Mouse (Mus musculus) CH12.LX (cell line): ENCODE results near the gene Gm11559. TPM values are rescaled to one million over a fixed set of nuclear protein-coding genes. Genes with fewer than 3 reads are reported as not detected.

Experiments
- DNase-seq: peaks from one replicate; pipeline ENCODE4 v3.0.0-alpha.2; 2013; ENCODE audit errors: extremely low read depth
- H3K27ac ChIP-seq: 2 replicates; pipeline ENCODE4 v1.5.1; 2012; ENCODE audit warnings: low read depth, mild to moderate bottlenecking, control low read depth, moderate library complexity; ENCODE audit not compliant: insufficient read depth
- H3K27me3 ChIP-seq: replicated peaks from 2 replicates; pipeline ENCODE3; 2012; ENCODE audit warnings: inconsistent platforms
- H3K36me3 ChIP-seq, 2 experiments: replicated peaks in 1 of 2; 2 replicates each; pipeline versions ENCODE3 to v1.6.1; 2012; ENCODE audit warnings: inconsistent platforms in 1 of 2, low read length in 1 of 2, mild to moderate bottlenecking in 1 of 2, mixed read lengths in 1 of 2, moderate library complexity in 1 of 2; ENCODE audit not compliant: control insufficient read depth in 1 of 2, insufficient read depth in 1 of 2
- H3K4me1 ChIP-seq, 2 experiments: 2 replicates each; pipeline ENCODE4 v1.6.1; 2012; ENCODE audit warnings: inconsistent platforms in 1 of 2, moderate library complexity in 1 of 2; ENCODE audit not compliant: insufficient read depth in 2 of 2, control insufficient read depth in 1 of 2
- H3K4me2 ChIP-seq: 2 replicates; pipeline ENCODE4 v1.6.1; 2012; ENCODE audit warnings: low read depth, mild to moderate bottlenecking, control low read depth; ENCODE audit not compliant: poor library complexity, insufficient read depth, severe bottlenecking
- H3K4me3 ChIP-seq, 3 experiments: fragments of 150-350 bp in 1 of 3; sonication (generic) in 1 of 3; replicated peaks in 1 of 3; 2 replicates each; pipeline versions ENCODE3 to v1.5.1; 2011 to 2012; ENCODE audit warnings: low read depth in 2 of 3, low read length in 2 of 3, mild to moderate bottlenecking in 2 of 3, moderate library complexity in 2 of 3, control low read depth in 1 of 3, improper control_type of control experiment in 1 of 3, inconsistent platforms in 1 of 3, mixed read lengths in 1 of 3; ENCODE audit not compliant: poor library complexity in 1 of 3
- H3K79me2 ChIP-seq: replicated peaks from 2 replicates; pipeline ENCODE4 v1.6.1; 2012; ENCODE audit warnings: mild to moderate bottlenecking, moderate library complexity; ENCODE audit not compliant: control insufficient read depth, poor library complexity, insufficient read depth, severe bottlenecking; ENCODE audit errors: extremely low read depth
- H3K9ac ChIP-seq: 2 replicates; pipeline ENCODE4 v1.6.1; 2012; ENCODE audit warnings: low read depth, mild to moderate bottlenecking, control low read depth, moderate library complexity; ENCODE audit not compliant: insufficient read depth
- H3K9me3 ChIP-seq: replicated peaks from 2 replicates; pipeline ENCODE3; 2012; ENCODE audit warnings: low read length, inconsistent platforms, mixed read lengths
- BHLHE40 ChIP-seq: IDR thresholded peaks from 2 replicates; pipeline ENCODE4 v1.6.1; 2011; ENCODE audit warnings: mild to moderate bottlenecking, low read depth, low read length, improper control_type of control experiment
- CHD1 ChIP-seq: IDR thresholded peaks from 2 replicates; pipeline ENCODE4 v1.6.1; 2012; ENCODE audit warnings: low read depth, low read length, improper control_type of control experiment, inconsistent platforms
- CHD2 ChIP-seq: IDR thresholded peaks from 2 replicates; pipeline ENCODE4 v1.6.1; 2011; ENCODE audit warnings: low read length, improper control_type of control experiment
- E2F4 ChIP-seq: IDR thresholded peaks from 2 replicates; pipeline ENCODE4 v1.6.1; 2011; ENCODE audit warnings: low read depth, low read length, improper control_type of control experiment; ENCODE audit not compliant: insufficient replicate concordance
- EP300 ChIP-seq: IDR thresholded peaks from 2 replicates; pipeline ENCODE4 v1.6.1; 2011; ENCODE audit warnings: low read length, improper control_type of control experiment
- ETS1 ChIP-seq: conservative IDR thresholded peaks from 2 replicates; pipeline ENCODE4 v1.6.1; 2012; ENCODE audit warnings: low read depth, mild to moderate bottlenecking, inconsistent platforms, low read length, improper control_type of control experiment, moderate library complexity
- GABPA ChIP-seq: IDR thresholded peaks from 2 replicates; pipeline ENCODE4 v1.6.1; 2012; ENCODE audit warnings: low read depth, low read length, improper control_type of control experiment, inconsistent platforms; ENCODE audit not compliant: insufficient replicate concordance
- HCFC1 ChIP-seq: IDR thresholded peaks from 2 replicates; pipeline ENCODE4 v1.6.1; 2012; ENCODE audit warnings: low read depth, mild to moderate bottlenecking, inconsistent platforms, low read length, improper control_type of control experiment
- IRF4 ChIP-seq: IDR thresholded peaks from 2 replicates; pipeline ENCODE4 v1.6.1; 2014; ENCODE audit warnings: low read depth, mild to moderate bottlenecking, inconsistent platforms, low read length, improper control_type of control experiment
- JUN ChIP-seq: IDR thresholded peaks from 2 replicates; pipeline ENCODE4 v1.6.1; 2011; ENCODE audit warnings: low read depth, mild to moderate bottlenecking, low read length, improper control_type of control experiment, moderate library complexity; ENCODE audit not compliant: insufficient read depth
- JUND ChIP-seq: conservative IDR thresholded peaks from 2 replicates; pipeline ENCODE4 v1.6.1; 2011; ENCODE audit warnings: low read depth, low read length, improper control_type of control experiment
- KAT2A ChIP-seq: IDR thresholded peaks from 2 replicates; pipeline ENCODE4 v1.6.1; 2012; ENCODE audit warnings: low read length, improper control_type of control experiment, inconsistent platforms; ENCODE audit not compliant: insufficient replicate concordance
- MYC ChIP-seq: IDR thresholded peaks from 2 replicates; pipeline ENCODE4 v1.6.1; 2011; ENCODE audit warnings: low read depth, mild to moderate bottlenecking, improper control_type of control experiment, low read length
- RAD21 ChIP-seq: IDR thresholded peaks from 2 replicates; pipeline ENCODE4 v1.6.1; 2011; ENCODE audit warnings: low read depth, mild to moderate bottlenecking, low read length, improper control_type of control experiment, moderate library complexity
- RCOR1 ChIP-seq: conservative IDR thresholded peaks from 2 replicates; pipeline ENCODE4 v1.6.1; 2012; ENCODE audit warnings: low read depth, mild to moderate bottlenecking, inconsistent platforms, low read length, improper control_type of control experiment
- SMC3 ChIP-seq: IDR thresholded peaks from 2 replicates; pipeline ENCODE4 v1.6.1; 2011; ENCODE audit warnings: low read depth, low read length, improper control_type of control experiment
- TBP ChIP-seq: conservative IDR thresholded peaks from 2 replicates; pipeline ENCODE4 v1.6.1; 2011; ENCODE audit warnings: low read depth, low read length, improper control_type of control experiment
- TCF12 ChIP-seq: IDR thresholded peaks from 2 replicates; pipeline ENCODE4 v1.6.1; 2014; ENCODE audit warnings: low read depth, mild to moderate bottlenecking, inconsistent platforms, low read length, improper control_type of control experiment
- UBTF ChIP-seq: IDR thresholded peaks from 2 replicates; pipeline ENCODE4 v1.6.1; 2012; ENCODE audit warnings: low read depth, mild to moderate bottlenecking, inconsistent platforms, low read length, improper control_type of control experiment, moderate library complexity
- USF2 ChIP-seq: conservative IDR thresholded peaks from 2 replicates; pipeline ENCODE4 v1.6.1; 2011; ENCODE audit warnings: low read depth, low read length, improper control_type of control experiment
- ZC3H11A ChIP-seq: IDR thresholded peaks from 2 replicates; pipeline ENCODE4 v1.6.1; 2012; ENCODE audit warnings: low read depth, mild to moderate bottlenecking, inconsistent platforms, low read length, improper control_type of control experiment
- ZNF384 ChIP-seq: IDR thresholded peaks from 2 replicates; pipeline ENCODE4 v1.6.1; 2012; ENCODE audit warnings: low read depth, low read length, improper control_type of control experiment, inconsistent platforms
- dilution Hi-C: fragments of 300-500 bp; cut with MboI; formaldehyde crosslinking; loops from 2 replicates; pipeline ENCODE4 v1.14.3; 2020; ENCODE audit warnings: low sequenced_read_pairs; ENCODE audit not compliant: extremely low pct_unique_long_range_greater_than_20kb, extremely low pct_ligation_motif_present
- in situ Hi-C: fragments of 300-500 bp; cut with MboI; formaldehyde crosslinking; loops from 3 replicates; pipeline ENCODE4 v1.14.3; 2019; ENCODE audit warnings: low sequenced_read_pairs, low pct_ligation_motif_present, low pct_unique_long_range_greater_than_20kb, mixed read lengths
- polyA plus RNA-seq: library from polyadenylated mRNA; unstranded; fragments of >175 nt; gene quantifications from 2 replicates; pipeline ENCODE4 v1.2.1, GENCODE M21; 2012; ENCODE audit warnings: low read depth; ENCODE audit not compliant: insufficient read length
- total RNA-seq, 2 experiments: library from RNA; depleted of rRNA; stranded (reverse); fragments of 300-350 nt in 1 of 2; fragments of >200 nt in 1 of 2; gene quantifications; 2 replicates each; pipeline ENCODE4 v1.2.3; 2012 to 2014

Gm11559 gene
- total and polyA plus RNA-seq, 3 experiments, result not detected

DNA sequence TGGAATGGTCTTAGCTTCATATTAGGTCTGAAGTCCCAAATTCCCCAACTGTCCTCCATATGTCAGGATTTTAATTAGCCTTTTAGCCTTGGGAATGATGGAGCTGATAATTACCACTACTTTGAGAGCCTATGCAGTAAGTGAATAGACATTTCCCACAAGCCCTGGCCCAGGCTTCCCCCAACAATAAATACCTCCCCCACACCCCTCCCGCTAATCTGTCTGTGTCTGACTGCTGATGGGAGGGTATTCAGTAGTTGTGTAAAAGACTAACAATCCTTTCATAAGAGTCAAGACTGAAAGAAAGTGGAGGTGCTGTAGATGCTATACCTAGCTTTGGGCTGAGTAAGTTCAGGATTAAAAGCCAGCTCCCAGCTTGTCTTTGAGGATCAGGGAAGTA is 22.1 kb upstream of the Gm11559 start:
- Histone ChIP-seq H3K4me2 (no peak overlapping the region), H3K27me3 (peaks cover 63% of the 10 kb centered on the region), H3K4me3 (no peak overlapping the region), H3K79me2 (no peaks in the 10 kb centered on the region), H3K36me3 (no peaks in the 10 kb centered on the region), H3K9ac (no peak overlapping the region), H3K9me3 (peaks cover 6% of the 10 kb centered on the region), H3K27ac (no peak overlapping the region), H3K4me1 (no peaks in the 10 kb centered on the region)
- no peak for DNase-seq
- no peak for TF ChIP-seq IRF4
- in situ Hi-C loops (no loop called here), dilution Hi-C loops (no loop called here)

DNA sequence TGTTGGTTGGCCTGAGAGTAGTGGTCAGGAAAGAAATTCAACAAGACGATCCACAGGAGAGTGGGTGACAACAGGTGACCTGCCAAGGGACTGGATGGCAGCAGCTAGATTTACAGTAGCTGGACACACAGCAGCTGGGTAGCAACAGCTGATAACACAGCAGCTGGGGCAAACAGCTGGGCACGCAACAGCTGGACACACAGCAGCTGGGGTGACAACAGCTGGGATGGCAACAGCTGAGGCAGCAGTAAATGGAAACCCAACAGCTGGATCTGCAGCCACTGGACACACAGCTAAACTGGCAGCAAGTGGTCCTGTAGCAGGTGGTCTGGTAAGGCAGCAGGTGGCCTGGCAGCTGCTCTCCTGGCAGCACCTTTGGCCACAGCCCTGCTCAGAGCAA is 17.5 kb upstream of the Gm11559 start:
- Histone ChIP-seq H3K4me1 (no peaks in the 10 kb centered on the region), H3K9me3 (peaks cover 3% of the 10 kb centered on the region), H3K27ac (no peak overlapping the region), H3K79me2 (no peaks in the 10 kb centered on the region), H3K9ac (no peak overlapping the region), H3K27me3 (peaks cover 70% of the 10 kb centered on the region), H3K36me3 (no peaks in the 10 kb centered on the region), H3K4me2 (no peak overlapping the region), H3K4me3 (no peak overlapping the region)
- dilution Hi-C loops, result no loop called here
- TF ChIP-seq ETS1 (no peak), CHD1 (no peak), HCFC1 (no peak), IRF4 (no peak), TCF12 (no peak), GABPA (no peak), E2F4 (no peak)
- in situ Hi-C loops, result no loop called here
- DNase-seq, result no peak

DNA sequence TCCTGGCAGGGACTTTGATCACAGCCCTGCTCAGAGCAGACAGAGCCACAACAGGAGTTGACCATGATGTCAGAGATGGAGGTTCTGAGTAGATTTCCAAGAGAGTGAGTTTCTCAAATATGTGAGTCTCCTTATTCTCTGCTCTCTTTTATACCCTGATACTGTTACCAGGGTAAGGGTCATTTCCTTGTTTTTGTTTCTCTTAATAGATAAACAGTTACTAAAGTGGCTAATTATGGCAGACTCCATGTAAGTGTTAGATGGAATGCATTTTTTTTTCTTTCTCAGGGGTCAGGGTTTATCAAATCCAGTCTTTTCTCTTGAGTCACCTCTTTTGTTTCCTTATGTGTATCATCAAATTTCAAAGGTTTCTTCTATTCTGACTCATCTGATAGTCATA is 12.8 kb upstream of the Gm11559 start, which contains the start of gene Krtap4-16:
Krtap4-16 (minus strand) TSS at position 101 of the 400 bp plus-strand sequence.
- H3K9me3 ChIP-seq, result peaks cover 3% of the 10 kb centered on the region
- dilution Hi-C loops, result no loop called here
- in situ Hi-C loops, result no loop called here

More for the DNA sequence above, 12.8 kb upstream of the Gm11559 start, which contains the start of gene Krtap4-16:
- no peak within 1 kb of the TSS for H3K4me3 ChIP-seq
- H3K4me1 ChIP-seq, result no peaks in the 10 kb centered on the region
- H3K27ac ChIP-seq, result no peak within 1 kb of the TSS
- TF ChIP-seq CHD2 (no peak), UBTF (no peak), KAT2A (no peak), ETS1 (no peak), TBP (no peak), GABPA (no peak), MYC (no peak), BHLHE40 (no peak), ZNF384 (no peak), EP300 (no peak), RAD21 (no peak), E2F4 (no peak), JUN (no peak), SMC3 (no peak), ZC3H11A (no peak), USF2 (no peak), JUND (no peak), RCOR1 (no peak)
- no peaks in the 10 kb centered on the region for H3K79me2 ChIP-seq
- H3K4me2 ChIP-seq, result no peak within 1 kb of the TSS
- peaks cover 74% of the 10 kb centered on the region for H3K27me3 ChIP-seq
- no peak for DNase-seq
- H3K9ac ChIP-seq, result no peak within 1 kb of the TSS
- no peaks in the 10 kb centered on the region for H3K36me3 ChIP-seq
